Mouse (Mus musculus) spleen, adult 2 months (tissue): ENCODE data around the gene Simc1. TPM values are rescaled to one million over a fixed set of nuclear protein-coding genes. Genes with fewer than 3 reads are reported as not detected.
A peak's percentile ranks its signal among the peaks of the same experiment; 100 is the strongest.

Experiments
- DNase-seq, 2 experiments: peaks; one replicate each; pipeline versions ENCODE4 v3.0.0 to v3.0.0-alpha.2; 2012 to 2021; ENCODE audit warnings: low spot score in 2 of 2, low read depth in 1 of 2
- H3K27ac ChIP-seq: fragments of 200-500 bp; 2 replicates; pipeline ENCODE4 v1.5.1; 2012; ENCODE audit warnings: low read length, inconsistent platforms; ENCODE audit not compliant: insufficient read depth
- H3K27me3 ChIP-seq: fragments of 200-500 bp; 2 replicates; pipeline ENCODE4 v1.6.1; 2012; ENCODE audit warnings: mild to moderate bottlenecking, moderate library complexity, low read length, inconsistent platforms; ENCODE audit not compliant: control insufficient read depth, insufficient read depth
- H3K36me3 ChIP-seq: fragments of 200-500 bp; 2 replicates; pipeline ENCODE4 v1.6.1; 2012; ENCODE audit warnings: mild to moderate bottlenecking, low read length, inconsistent platforms; ENCODE audit not compliant: control insufficient read depth, insufficient read depth
- H3K4me1 ChIP-seq: fragments of 200-500 bp; 2 replicates; pipeline ENCODE4 v1.6.1; 2011; ENCODE audit warnings: inconsistent platforms; ENCODE audit not compliant: control insufficient read depth, insufficient read depth, insufficient read length
- H3K4me3 ChIP-seq: fragments of 200-500 bp; 2 replicates; pipeline ENCODE4 v1.5.1; 2011; ENCODE audit warnings: mild to moderate bottlenecking, inconsistent platforms; ENCODE audit not compliant: insufficient read depth, insufficient read length; ENCODE audit errors: extremely low read depth
- CTCF ChIP-seq: fragments of 200-500 bp; IDR thresholded peaks from 2 replicates; pipeline ENCODE4 v1.5.1; 2011; ENCODE audit warnings: mild to moderate bottlenecking, inconsistent platforms; ENCODE audit not compliant: insufficient read depth, insufficient read length, insufficient replicate concordance; ENCODE audit errors: extremely low read depth
- POLR2A ChIP-seq: fragments of 200-500 bp; IDR thresholded peaks from 2 replicates; pipeline ENCODE4 v1.6.1; 2011; ENCODE audit warnings: low read depth, low read length, inconsistent platforms
- WGBS: fragments of 180-500 bp; shearing (Covaris S2); methylation state at CpG from one replicate; pipeline ENCODE4 v1.1.7; 2018; 5-methylcytosine and 5-hydroxymethylcytosine counted together
- polyA plus RNA-seq: library from polyadenylated mRNA; depleted of rRNA; stranded (reverse); fragments of >200 nt; gene quantifications from 2 replicates; pipeline ENCODE4 v1.2.3, GENCODE M21; 2012; rRNA removed

Gene Simc1
- 6.7 and 7.3 TPM in 2 replicates for polyA plus RNA-seq

DNA sequence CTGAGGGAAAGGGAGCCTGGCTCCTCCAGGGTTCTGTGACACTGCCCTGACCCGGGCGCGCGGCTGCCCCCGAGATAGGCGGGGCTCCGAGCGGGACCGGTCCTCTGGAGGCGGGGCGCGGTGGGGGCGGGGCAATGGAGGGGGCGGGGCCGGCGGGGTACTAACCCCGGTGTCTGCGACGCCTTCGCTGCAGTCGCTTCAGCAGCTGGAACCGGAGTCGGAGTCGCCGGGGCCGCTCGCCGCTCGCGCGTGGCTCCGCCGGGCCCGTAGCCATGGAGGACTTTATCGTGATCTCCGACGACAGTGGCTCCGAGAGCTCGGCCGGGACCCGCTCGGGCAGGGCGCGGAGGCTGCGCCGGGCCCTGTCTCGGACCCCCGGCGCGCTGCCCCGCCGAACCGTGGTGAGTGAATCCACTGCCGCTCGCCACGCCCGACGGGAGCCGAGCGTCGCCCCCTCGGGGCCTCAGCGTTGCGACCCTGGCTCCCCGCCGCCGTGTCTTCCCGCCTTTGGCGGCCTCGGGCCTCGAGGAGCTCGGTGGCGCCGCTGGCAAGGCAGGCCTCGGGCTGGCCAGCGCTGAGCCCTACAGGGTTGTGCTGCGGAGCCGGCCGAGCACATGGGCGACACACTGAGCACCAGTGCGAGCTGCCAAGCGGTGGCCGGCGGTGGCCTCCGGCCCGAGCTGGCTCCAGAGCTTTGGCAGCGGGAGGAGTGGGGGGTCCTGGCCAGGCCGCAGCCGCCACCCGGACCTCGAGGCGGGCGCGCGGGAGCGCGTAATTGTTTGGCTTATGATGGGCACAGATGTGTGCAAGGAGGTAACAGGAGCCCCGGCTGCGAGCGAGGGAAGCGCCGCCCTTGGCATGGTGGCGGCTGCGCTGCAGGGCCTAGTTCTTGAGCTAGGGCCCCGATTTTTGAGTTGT, at the start of gene Simc1:
Simc1 (plus strand) TSS at position 176 of the 918 bp plus-strand sequence.
- DNase-seq: peak; percentile 41 to 75

DNA sequence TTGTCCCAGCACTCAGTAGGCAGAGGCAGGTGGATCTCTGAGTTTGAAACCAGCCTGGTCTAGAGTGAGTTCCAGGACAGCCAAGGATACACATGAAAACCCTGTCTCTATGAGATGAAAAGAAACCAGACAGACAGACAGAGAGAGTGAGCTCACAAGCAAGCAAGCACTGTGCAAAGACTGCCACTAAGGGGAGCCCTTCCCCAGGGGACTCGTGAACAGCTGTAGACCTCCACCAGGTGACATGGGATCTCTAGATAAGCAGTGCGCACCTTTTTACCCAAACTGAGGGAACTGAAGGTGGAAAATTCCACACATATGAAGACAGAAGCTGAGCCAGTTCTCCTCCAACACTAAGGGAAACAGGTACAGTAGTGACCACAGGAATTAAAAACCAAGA, 46.5 kb upstream of the Simc1 start:
- Histone ChIP-seq H3K27me3 (no peaks in the 10 kb centered on the region), H3K4me1 (no peaks in the 10 kb centered on the region), H3K27ac (no peak overlapping the region), H3K36me3 (peaks cover 25% of the 10 kb centered on the region), H3K4me3 (no peak overlapping the region)
- DNase-seq: peak; percentile 15 to 34
- WGBS: 68% methylated on average over 2 of the region's 2 CpGs
- no peak for TF ChIP-seq POLR2A
- peak; percentile 53; the same call in 1 of the 2 replicates for TF ChIP-seq CTCF

More for the DNA sequence above, at the start of gene Simc1:
- no peak for TF ChIP-seq CTCF
- peak; percentile 94 for TF ChIP-seq POLR2A
- peak within 1 kb of the TSS; percentile 71 for H3K4me3 ChIP-seq
- under 1% methylated on average over 104 of the region's 105 CpGs for WGBS
- peaks cover 9% of the 10 kb centered on the region for H3K4me1 ChIP-seq
- no peaks in the 10 kb centered on the region for H3K27me3 ChIP-seq
- H3K36me3 ChIP-seq: no peaks in the 10 kb centered on the region
- peak within 1 kb of the TSS; percentile 62 for H3K27ac ChIP-seq

GRCm38 (mm10) chr13:54459282-54459681, 44.3 kb upstream of the Simc1 start:
- Histone ChIP-seq H3K36me3 (peaks cover 41% of the 10 kb centered on the region), H3K27me3 (no peaks in the 10 kb centered on the region), H3K4me1 (no peaks in the 10 kb centered on the region), H3K27ac (no peak overlapping the region), H3K4me3 (no peak overlapping the region)
- TF ChIP-seq POLR2A: no peak
- TF ChIP-seq CTCF: no peak
- DNase-seq: no peak
- 79% methylated on average over 4 of the region's 4 CpGs for WGBS

DNA sequence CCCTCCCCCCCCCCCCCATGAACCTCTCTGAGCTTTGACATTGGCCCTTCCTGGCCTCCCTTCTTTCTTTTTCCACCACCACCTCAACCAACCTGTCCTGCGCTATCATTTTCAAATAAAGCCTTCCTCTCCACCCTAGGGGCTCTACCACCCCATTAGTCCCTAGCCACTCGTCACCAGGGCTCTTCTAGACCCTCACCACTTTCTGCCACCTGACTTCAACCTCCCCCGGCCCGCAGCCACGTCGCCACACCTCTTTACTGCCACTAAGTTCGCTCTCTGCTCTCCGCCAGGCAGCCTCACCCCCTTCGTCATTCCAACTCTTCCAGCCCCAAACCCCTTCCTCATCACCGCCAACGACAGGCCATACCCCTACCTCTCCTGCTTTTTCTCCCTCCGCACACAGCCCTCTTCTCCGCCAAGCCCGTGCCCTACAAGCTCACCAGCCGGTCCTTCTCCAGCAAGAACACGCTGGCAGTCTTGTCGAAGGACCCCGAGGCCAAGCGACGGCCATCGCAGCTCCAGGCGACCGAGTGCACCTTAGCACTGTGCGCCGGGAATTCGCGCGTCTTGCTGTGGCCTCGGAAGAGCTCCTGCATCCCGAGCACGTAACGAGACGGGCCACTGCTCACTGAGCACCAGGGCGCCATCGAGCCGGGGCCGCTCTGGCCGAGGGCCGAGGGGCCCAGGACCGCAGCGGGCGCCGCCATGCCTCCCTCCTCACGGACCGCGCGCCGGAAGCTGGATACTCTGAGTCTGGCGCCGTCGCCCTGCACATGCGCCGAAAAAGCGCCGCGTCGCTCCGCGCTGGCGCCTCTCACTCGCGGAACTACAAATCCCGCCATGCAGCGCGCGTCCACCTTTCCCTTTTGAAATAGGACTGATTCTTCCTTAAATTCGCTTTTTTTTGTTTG, 35.2 kb upstream of the Simc1 start, which contains the start of gene Thoc3:
Thoc3 (minus strand) TSS at position 752 of the 914 bp plus-strand sequence.
- under 1% methylated on average over 67 of the region's 67 CpGs for WGBS
- Histone ChIP-seq H3K4me1 (peaks cover 4% of the 10 kb centered on the region; the same call in 1 of the 2 replicates), H3K27ac (peak within 1 kb of the TSS; percentile 38; the same call in 1 of the 2 replicates), H3K4me3 (peak within 1 kb of the TSS; percentile 97), H3K36me3 (peaks cover 14% of the 10 kb centered on the region), H3K27me3 (no peaks in the 10 kb centered on the region)
- TF ChIP-seq CTCF (no peak), POLR2A (peak; percentile 55; the same call in 1 of the 2 replicates)
- DNase-seq: peak; percentile 64 to 89

- H3K27me3 ChIP-seq: no peaks in the 10 kb centered on the region
- peaks cover 4% of the 10 kb centered on the region; the same call in 1 of the 2 replicates for H3K4me1 ChIP-seq
- H3K36me3 ChIP-seq: peaks cover 8% of the 10 kb centered on the region
- 16% methylated on average over 4 of the region's 4 CpGs for WGBS
- H3K4me3 ChIP-seq: peak overlapping the region; percentile 97
- no peak for DNase-seq
- no peak overlapping the region for H3K27ac ChIP-seq
- TF ChIP-seq POLR2A: no peak
- TF ChIP-seq CTCF: no peak
Measured at GRCm38 (mm10) chr13:54469012-54469354, 34.6 kb upstream of the Simc1 start.

- Histone ChIP-seq H3K27ac (no peak overlapping the region), H3K4me3 (no peak overlapping the region), H3K27me3 (no peaks in the 10 kb centered on the region), H3K36me3 (no peaks in the 10 kb centered on the region), H3K4me1 (peaks cover 4% of the 10 kb centered on the region; the same call in 1 of the 2 replicates)
- TF ChIP-seq POLR2A: no peak
- no peak for TF ChIP-seq CTCF
- 83% methylated on average over 4 of the region's 4 CpGs for WGBS
- DNase-seq: no peak
Measured at GRCm38 (mm10) chr13:54471967-54472366, 31.6 kb upstream of the Simc1 start.
